Mouse (Mus musculus) MEL (cell line): Measurements from ENCODE around the gene Pex11a. TPM values are rescaled to one million over a fixed set of nuclear protein-coding genes. Genes with fewer than 3 reads are reported as not detected.
A peak's percentile ranks its signal among the peaks of the same experiment; 100 is the strongest.

ENCODE experiments used
- DNase-seq: peaks from one replicate; pipeline ENCODE4 v3.0.0; 2011; ENCODE audit warnings: low read depth, low spot score
- H3K27ac ChIP-seq: 2 replicates; pipeline ENCODE4 v1.5.1; 2012; ENCODE audit warnings: low read depth, mild to moderate bottlenecking, control low read depth, low read length, moderate library complexity; ENCODE audit not compliant: control insufficient read depth
- H3K27me3 ChIP-seq, 2 experiments: fragments of 150-350 bp in 1 of 2; sonication (generic) in 1 of 2; 2 replicates each; pipeline ENCODE4 v1.6.1; 2012; ENCODE audit warnings: low read length in 2 of 2, mild to moderate bottlenecking in 2 of 2, improper control_type of control experiment in 1 of 2, moderate library complexity in 1 of 2; ENCODE audit not compliant: insufficient read depth in 2 of 2, control insufficient read depth in 1 of 2
- H3K36me3 ChIP-seq, 2 experiments: 2 replicates each; pipeline ENCODE4 v1.6.1; 2012 to 2014; ENCODE audit warnings: low read length in 2 of 2, improper control_type of control experiment in 1 of 2, inconsistent platforms in 1 of 2, mild to moderate bottlenecking in 1 of 2; ENCODE audit not compliant: insufficient read depth in 2 of 2, control insufficient read depth in 1 of 2
- H3K4me1 ChIP-seq, 2 experiments: fragments of 150-350 bp in 1 of 2; sonication (generic) in 1 of 2; 2 replicates each; pipeline ENCODE4 v1.6.1; 2012; ENCODE audit warnings: low read length in 2 of 2, improper control_type of control experiment in 1 of 2, mild to moderate bottlenecking in 1 of 2; ENCODE audit not compliant: insufficient read depth in 2 of 2, control insufficient read depth in 1 of 2
- H3K4me3 ChIP-seq, 2 experiments: fragments of 150-350 bp in 1 of 2; sonication (generic) in 1 of 2; 2 replicates each; pipeline ENCODE4 v1.5.1; 2012; ENCODE audit warnings: low read depth in 2 of 2, low read length in 2 of 2, mild to moderate bottlenecking in 2 of 2, moderate library complexity in 2 of 2, control low read depth in 1 of 2, improper control_type of control experiment in 1 of 2; ENCODE audit not compliant: control insufficient read depth in 1 of 2, insufficient read depth in 1 of 2
- H3K79me2 ChIP-seq: 2 replicates; pipeline ENCODE4 v1.6.1; 2012; ENCODE audit warnings: mild to moderate bottlenecking, low read length, moderate library complexity; ENCODE audit not compliant: control insufficient read depth, poor library complexity, insufficient read depth
- H3K9ac ChIP-seq: 2 replicates; pipeline ENCODE4 v1.6.1; 2012; ENCODE audit warnings: low read depth, mild to moderate bottlenecking, control low read depth, low read length, moderate library complexity; ENCODE audit not compliant: control insufficient read depth, poor library complexity, severe bottlenecking
- H3K9me3 ChIP-seq: fragments of 150-350 bp; sonication (generic); replicated peaks from 2 replicates; pipeline ENCODE4 v1.6.1; 2012; ENCODE audit warnings: mild to moderate bottlenecking, low read length, improper control_type of control experiment, moderate library complexity; ENCODE audit not compliant: insufficient read depth
- BHLHE40 ChIP-seq: IDR thresholded peaks from 2 replicates; pipeline ENCODE4 v1.6.1; 2012; ENCODE audit warnings: low read depth, mild to moderate bottlenecking, inconsistent platforms, low read length, improper control_type of control experiment, borderline replicate concordance
- CHD1 ChIP-seq: IDR thresholded peaks from 2 replicates; pipeline ENCODE4 v1.6.1; 2012; ENCODE audit warnings: low read depth, mild to moderate bottlenecking, inconsistent platforms, low read length, improper control_type of control experiment
- CTCF ChIP-seq, 3 experiments: IDR thresholded peaks in 2 of 3; conservative IDR thresholded peaks in 1 of 3; 2 replicates each; pipeline ENCODE4 v1.5.1; 2011 to 2012; ENCODE audit warnings: low read length in 3 of 3, low read depth in 2 of 3, mild to moderate bottlenecking in 2 of 3, improper control_type of control experiment in 1 of 3, inconsistent platforms in 1 of 3, mixed read lengths in 1 of 3, moderate library complexity in 1 of 3; ENCODE audit not compliant: control insufficient read depth in 1 of 3, insufficient read depth in 1 of 3, poor library complexity in 1 of 3, severe bottlenecking in 1 of 3
- E2F4 ChIP-seq: IDR thresholded peaks from 2 replicates; pipeline ENCODE4 v1.6.1; 2011; ENCODE audit warnings: low read depth, low read length, improper control_type of control experiment, borderline replicate concordance
- EP300 ChIP-seq, 2 experiments: IDR thresholded peaks; 2 replicates each; pipeline ENCODE4 v1.6.1; 2011; ENCODE audit warnings: improper control_type of control experiment in 2 of 2, low read length in 2 of 2, low read depth in 1 of 2, mild to moderate bottlenecking in 1 of 2
- MAX ChIP-seq: IDR thresholded peaks from 2 replicates; pipeline ENCODE4 v1.6.1; 2011; ENCODE audit warnings: low read length, improper control_type of control experiment
- MEF2A ChIP-seq: IDR thresholded peaks from 2 replicates; pipeline ENCODE4 v1.6.1; 2014; ENCODE audit warnings: low read depth, mild to moderate bottlenecking, inconsistent platforms, low read length, improper control_type of control experiment; ENCODE audit not compliant: poor library complexity, insufficient replicate concordance, severe bottlenecking; ENCODE audit errors: extremely low read depth
- MXI1 ChIP-seq: IDR thresholded peaks from 2 replicates; pipeline ENCODE4 v1.6.1; 2011; ENCODE audit warnings: mild to moderate bottlenecking, low read depth, low read length, improper control_type of control experiment
- MYB ChIP-seq: IDR thresholded peaks from 2 replicates; pipeline ENCODE4 v1.6.1; 2011; ENCODE audit warnings: mild to moderate bottlenecking, low read depth, low read length, improper control_type of control experiment
- NRF1 ChIP-seq: IDR thresholded peaks from 2 replicates; pipeline ENCODE4 v1.6.1; 2014; ENCODE audit warnings: low read depth, mild to moderate bottlenecking, inconsistent platforms, low read length, improper control_type of control experiment, moderate library complexity; ENCODE audit not compliant: poor library complexity, insufficient read depth, severe bottlenecking
- POLR2AphosphoS5 ChIP-seq: IDR thresholded peaks from 2 replicates; pipeline ENCODE4 v1.6.1; 2012; ENCODE audit warnings: low read depth, borderline replicate concordance, mild to moderate bottlenecking, inconsistent platforms, low read length, moderate library complexity, mixed read lengths
- TBP ChIP-seq: IDR thresholded peaks from 2 replicates; pipeline ENCODE4 v1.8.0; 2011; ENCODE audit warnings: low read depth, low read length, improper control_type of control experiment
- TCF12 ChIP-seq: IDR thresholded peaks from 2 replicates; pipeline ENCODE4 v1.6.1; 2014; ENCODE audit warnings: low read depth, mild to moderate bottlenecking, inconsistent platforms, low read length, improper control_type of control experiment, moderate library complexity
- UBTF ChIP-seq: IDR thresholded peaks from 2 replicates; pipeline ENCODE4 v1.6.1; 2012; ENCODE audit warnings: low read depth, mild to moderate bottlenecking, inconsistent platforms, low read length, improper control_type of control experiment, moderate library complexity, borderline replicate concordance; ENCODE audit not compliant: insufficient read depth
- USF1 ChIP-seq: IDR thresholded peaks from 2 replicates; pipeline ENCODE4 v1.6.1; 2014; ENCODE audit warnings: low read depth, mild to moderate bottlenecking, inconsistent platforms, low read length, improper control_type of control experiment, moderate library complexity
- ZKSCAN1 ChIP-seq: IDR thresholded peaks from 2 replicates; pipeline ENCODE4 v1.6.1; 2012; ENCODE audit warnings: low read depth, mild to moderate bottlenecking, inconsistent platforms, low read length, improper control_type of control experiment, moderate library complexity
- polyA plus RNA-seq, 2 experiments: library from polyadenylated mRNA; stranded (reverse) in 1 of 2; unstranded in 1 of 2; fragments of >175 nt in 1 of 2; fragments of >200 nt in 1 of 2; gene quantifications; 2 replicates each; pipeline versions ENCODE4 v1.2.1 to v1.2.4; 2012; ENCODE audit warnings: low replicate concordance in 2 of 2, low read depth in 1 of 2; ENCODE audit not compliant: insufficient read length in 2 of 2, insufficient read depth in 1 of 2, missing spikeins in 1 of 2
- total RNA-seq: library from RNA; depleted of rRNA; stranded (reverse); fragments of 300-350 nt; gene quantifications from 2 replicates; pipeline ENCODE4 v1.2.3, GENCODE M21; 2012

Gene Pex11a
- total and polyA plus RNA-seq, 3 experiments = 3.9 to 8.7 TPM; not detected in 1

- H3K4me3 ChIP-seq = no peak overlapping the region
- H3K4me1 ChIP-seq = peaks cover 11% of the 10 kb centered on the region in 2 experiments
- peak; percentile 24 for DNase-seq
- H3K79me2 ChIP-seq = no peaks in the 10 kb centered on the region
- H3K9me3 ChIP-seq = no peaks in the 10 kb centered on the region
- no peaks in the 10 kb centered on the region for H3K27me3 ChIP-seq
- H3K27ac ChIP-seq = no peak overlapping the region
- H3K36me3 ChIP-seq = peaks cover 0 to 18% of the 10 kb centered on the region in 2 experiments; a peak in 2 of 4 replicates
- no peak for TF ChIP-seq UBTF
- peak; percentile 2 to 39 (median 17); a peak in 2 of 6 replicates for TF ChIP-seq CTCF (IDR thresholded peaks at IDR 0.05 in 2 of 3, conservative IDR thresholded peaks at IDR 0.05 in 1 of 3; ENCODE audit: control insufficient read depth in 1 of 3, insufficient read depth in 1 of 3, low read depth in 2 of 3, low read length in 3 of 3, poor library complexity in 1 of 3, severe bottlenecking in 1 of 3)
- no peak overlapping the region for H3K9ac ChIP-seq
Observed at GRCm38 (mm10) chr7:79756334-79756733, 13.4 kb upstream of the Pex11a start.

- H3K36me3 ChIP-seq = peaks cover 0 to 4% of the 10 kb centered on the region in 2 experiments; a peak in 2 of 4 replicates
- H3K4me1 ChIP-seq = peaks cover 0 to 5% of the 10 kb centered on the region in 2 experiments; a peak in 2 of 4 replicates
- H3K9me3 ChIP-seq = no peaks in the 10 kb centered on the region
- H3K27ac ChIP-seq = no peak overlapping the region
- no peaks in the 10 kb centered on the region for H3K27me3 ChIP-seq
- no peaks in the 10 kb centered on the region for H3K79me2 ChIP-seq
- H3K9ac ChIP-seq = no peak overlapping the region
- TF ChIP-seq CHD1 (no peak), BHLHE40 (no peak), UBTF (no peak), NRF1 (no peak), E2F4 (no peak), MXI1 (no peak), TCF12 (no peak), MAX (no peak), POLR2AphosphoS5 (no peak), MEF2A (no peak), TBP (no peak), MYB (no peak), USF1 (no peak), EP300 (IDR thresholded peaks at IDR 0.05; ENCODE audit: low read depth in 1 of 2, low read length in 2 of 2) (no peak), ZKSCAN1 (no peak)
- no peak for DNase-seq
- no peak overlapping the region for H3K4me3 ChIP-seq
Observed at GRCm38 (mm10) chr7:79749511-79749910, 6.6 kb upstream of the Pex11a start.
